Comparison of ENCODE assay signal across 12 mouse cellular contexts in genomic region chr19:5493301-5493721, GRCm38 (mm10). TPM values are rescaled to one million over a fixed set of nuclear protein-coding genes. Genes with fewer than 3 reads are reported as not detected.
A peak's percentile ranks its signal among the peaks of the same experiment; 100 is the strongest.
DNase-seq lines count a peak whose midpoint lies in the region; ATAC-seq and TF ChIP-seq lines count a peak whose summit lies in the region.
"Not testable (repeated sequence)": the region's sequence is repeated elsewhere in the genome, so short reads cannot be mapped to it uniquely, and the experiment has no call there.
"Had no signal": no experiment of that assay in that cellular context is flagged by ENCODE, and none has a peak within 500 bp of the region (broad histone marks: within the 10 kb centered on the region; RNA-seq: fewer than 3 reads in every experiment).

No protein-coding gene starts in this region.

- H3K79me2 ChIP-seq in myocyte (ENCODE audit: control insufficient read depth, insufficient read depth) = peaks cover 31% of the 10 kb centered on the region

- H3K9ac ChIP-seq in hindbrain, embryonic 15.5 days; kidney, embryonic 14.5 days (ENCODE audit: low read depth, low read length); liver, embryonic 11.5 days (ENCODE audit: low read depth, low read length): not testable (repeated sequence)

- H3K27me3 ChIP-seq in hindbrain, embryonic 15.5 days; kidney, embryonic 14.5 days (ENCODE audit: control insufficient read depth, insufficient read depth, low read length); liver, embryonic 11.5 days (replicated peaks; ENCODE audit: control insufficient read depth, insufficient read depth, low read length); myocyte (ENCODE audit: control insufficient read depth, insufficient read depth, insufficient read length): not testable (repeated sequence)

- not testable (repeated sequence) for H3K4me2 ChIP-seq in hindbrain, embryonic 15.5 days; kidney, embryonic 14.5 days (replicated peaks; ENCODE audit: low read depth, low read length); liver, embryonic 11.5 days
- H3K4me2 ChIP-seq in myocyte (ENCODE audit: low read depth) = peak overlapping the region; percentile 96

- H3K4me3 ChIP-seq in gastrocnemius, adult 2 months = peak overlapping the region; percentile 100
- 0 out of 2 replicates have a peak overlapping the region, but pooled peaks have one; percentile 1 for H3K4me3 ChIP-seq in hindbrain, embryonic 15.5 days
- H3K4me3 ChIP-seq in kidney, embryonic 14.5 days (ENCODE audit: low read length) = peak overlapping the region; percentile 8; the same call in 1 of the 2 replicates
- H3K4me3 ChIP-seq in liver, embryonic 11.5 days (ENCODE audit: low read depth, low read length) = peak overlapping the region; percentile 15; the same call in 1 of the 2 replicates
- not testable (repeated sequence) for H3K4me3 ChIP-seq in myocyte

- H3ac ChIP-seq in myocyte (ENCODE audit: control insufficient read depth, insufficient read length) = not testable (repeated sequence)

- peak; percentile 53 to 61 for DNase-seq in B cell, adult 2 months
- peak; percentile 56 for DNase-seq in adrenal gland, adult 2 months
- peak; percentile 57 for DNase-seq in cerebellum, adult 9-11 months
- DNase-seq in gastrocnemius, adult 2 months; liver, embryonic 11.5 days (ENCODE audit: low spot score): not testable (repeated sequence)

- ATAC-seq in hindbrain, embryonic 15.5 days (ENCODE audit: low FRiP score, low read depth); kidney, embryonic 14.5 days (ENCODE audit: low FRiP score, low TSS enrichment); liver, embryonic 11.5 days (replicated peaks; ENCODE audit: low FRiP score): not testable (repeated sequence)

- WGBS in hindbrain, embryonic 15.5 days = 61% methylated on average over 9 of the region's 9 CpGs
- WGBS in kidney, embryonic 14.5 days = 47% methylated on average over 9 of the region's 9 CpGs
- WGBS in liver, embryonic 11.5 days = 84% methylated on average over 9 of the region's 9 CpGs

- H3K9me3 ChIP-seq in hindbrain, embryonic 15.5 days; kidney, embryonic 14.5 days (ENCODE audit: control insufficient read depth, low read length); liver, embryonic 11.5 days (ENCODE audit: control insufficient read depth, low read length): not testable (repeated sequence)

- peaks cover 36% of the 10 kb centered on the region for H3K4me1 ChIP-seq in hindbrain, embryonic 15.5 days (replicated peaks)
- H3K4me1 ChIP-seq in kidney, embryonic 14.5 days (ENCODE audit: control insufficient read depth, insufficient read depth, low read length) = peaks cover 12% of the 10 kb centered on the region; the same call in 1 of the 2 replicates
- peaks cover 19% of the 10 kb centered on the region for H3K4me1 ChIP-seq in liver, embryonic 11.5 days (replicated peaks; ENCODE audit: control insufficient read depth, insufficient read depth, low read length)

- intact Hi-C loops in gastrocnemius, adult 2 months (cut with DNase I) = not testable (repeated sequence)

- H3K27ac ChIP-seq in gastrocnemius, adult 2 months; hindbrain, embryonic 15.5 days (replicated peaks); kidney, embryonic 14.5 days (ENCODE audit: low read depth, low read length); liver, embryonic 11.5 days (ENCODE audit: low read depth, low read length): not testable (repeated sequence)

- TF ChIP-seq CTCF in gastrocnemius, adult 2 months (IDR thresholded peaks at IDR 0.05) = not testable (repeated sequence)

- TF ChIP-seq POLR2A in myocyte (IDR thresholded peaks at IDR 0.05; ENCODE audit: insufficient read length, low read depth) = not testable (repeated sequence)

- peaks cover 51% of the 10 kb centered on the region for H3K36me3 ChIP-seq in hindbrain, embryonic 15.5 days
- peaks cover 53% of the 10 kb centered on the region for H3K36me3 ChIP-seq in kidney, embryonic 14.5 days (ENCODE audit: control insufficient read depth, insufficient read depth, low read length)
- peaks cover 52% of the 10 kb centered on the region for H3K36me3 ChIP-seq in liver, embryonic 11.5 days (ENCODE audit: control insufficient read depth, insufficient read depth, low read length)
- peaks cover 33% of the 10 kb centered on the region for H3K36me3 ChIP-seq in myocyte (ENCODE audit: control insufficient read depth, insufficient read depth)

TF ChIP-seq in myocyte, 11 proteins besides CTCF, POLR2A, EP300 and RAD21:
- peak; percentile 33 for TF ChIP-seq POLR2AphosphoS2 (IDR thresholded peaks at IDR 0.05; ENCODE audit: insufficient read length, low read depth)

RNA-seq across cellular contexts. Expression of gene Cfl1, which starts 3.1 kb away (rescaled TPM):
- 100 to 1,000 TPM; 732 to 783 TPM for total RNA-seq in adrenal gland, adult 2 months (2021)
- polyA plus RNA-seq in adrenal gland, adult 2 months (2012; rRNA removed) = 308 and 311 TPM in 2 replicates
- total RNA-seq in gastrocnemius, adult 2 months (2021) = 10 to 100 TPM; 52.8 to 72.0 TPM
- 3,340 and 3,538 TPM in 2 replicates for polyA plus RNA-seq in hindbrain, embryonic 15.5 days (2015; fragmentation: Nextera tagmentation; extraction: Ambion mirVana)
- 3,114 and 3,144 TPM in 2 replicates for polyA plus RNA-seq in kidney, embryonic 14.5 days (2014; fragmentation: Nextera tagmentation; extraction: Ambion mirVana)
- polyA plus RNA-seq in liver, embryonic 11.5 days (2014; fragmentation: Nextera tagmentation; extraction: Ambion mirVana) = 2,498 and 2,516 TPM in 2 replicates
- polyA plus RNA-seq in myocyte (2012; fragmentation: generic; extraction: Trizol) = 948 TPM

RNA-seq across cellular contexts. Expression of gene Mus81, which starts 5.1 kb away (rescaled TPM):
- total RNA-seq in adrenal gland, adult 2 months (2021) = 10 to 100 TPM; 23.2 to 24.9 TPM
- polyA plus RNA-seq in adrenal gland, adult 2 months (2012; rRNA removed) = 39.5 and 45.7 TPM in 2 replicates
- 10 to 100 TPM; 20.1 to 23.3 TPM for total RNA-seq in gastrocnemius, adult 2 months (2021)
- 49.2 TPM in 2 replicates for polyA plus RNA-seq in hindbrain, embryonic 15.5 days (2015; fragmentation: Nextera tagmentation; extraction: Ambion mirVana)
- polyA plus RNA-seq in kidney, embryonic 14.5 days (2014; fragmentation: Nextera tagmentation; extraction: Ambion mirVana) = 36.2 and 42.2 TPM in 2 replicates
- polyA plus RNA-seq in liver, embryonic 11.5 days (2014; fragmentation: Nextera tagmentation; extraction: Ambion mirVana) = 28.3 and 33.8 TPM in 2 replicates
- 66.4 TPM for polyA plus RNA-seq in myocyte (2012; fragmentation: generic; extraction: Trizol)

RNA-seq across cellular contexts. Expression of gene 1700020D05Rik, which starts 10.3 kb away (rescaled TPM):
- total RNA-seq in adrenal gland, adult 2 months (2021) = 1 to 10 TPM in 1 of 2 experiments, under 1 TPM in 1; 0.86 to 1.1 TPM
- 1.0 and 1.2 TPM in 2 replicates for polyA plus RNA-seq in adrenal gland, adult 2 months (2012; rRNA removed)
- 1 to 10 TPM in 1 of 2 experiments, under 1 TPM in 1; 0.92 to 1.6 TPM for total RNA-seq in gastrocnemius, adult 2 months (2021)
- polyA plus RNA-seq in hindbrain, embryonic 15.5 days (2015; fragmentation: Nextera tagmentation; extraction: Ambion mirVana) = 0.26 and 0.44 TPM in 2 replicates
- polyA plus RNA-seq in kidney, embryonic 14.5 days (2014; fragmentation: Nextera tagmentation; extraction: Ambion mirVana) = 0.19 TPM in 1 of 2 replicates, not detected in the other
- polyA plus RNA-seq in liver, embryonic 11.5 days (2014; fragmentation: Nextera tagmentation; extraction: Ambion mirVana) = not detected in 2 replicates
- 0.17 TPM for polyA plus RNA-seq in myocyte (2012; fragmentation: generic; extraction: Trizol)
- polyA plus RNA-seq: embryonic facial prominence, embryonic 13.5 days; forebrain, embryonic 14.5 days; heart, embryonic 11.5 days; kidney, embryonic 16.5 days had no signal

RNA-seq across cellular contexts. Expression of gene Snx32, which starts 17.0 kb away (rescaled TPM):
- 10 to 100 TPM; 12.2 to 14.1 TPM for total RNA-seq in adrenal gland, adult 2 months (2021)
- polyA plus RNA-seq in adrenal gland, adult 2 months (2012; rRNA removed) = 13.0 and 15.0 TPM in 2 replicates
- 1 to 10 TPM; 5.8 to 8.0 TPM for total RNA-seq in gastrocnemius, adult 2 months (2021)
- polyA plus RNA-seq in hindbrain, embryonic 15.5 days (2015; fragmentation: Nextera tagmentation; extraction: Ambion mirVana) = 94.6 and 99.8 TPM in 2 replicates
- 5.7 and 6.5 TPM in 2 replicates for polyA plus RNA-seq in kidney, embryonic 14.5 days (2014; fragmentation: Nextera tagmentation; extraction: Ambion mirVana)
- 7.0 and 8.3 TPM in 2 replicates for polyA plus RNA-seq in liver, embryonic 11.5 days (2014; fragmentation: Nextera tagmentation; extraction: Ambion mirVana)
- polyA plus RNA-seq in myocyte (2012; fragmentation: generic; extraction: Trizol) = 7.8 TPM

RNA-seq across cellular contexts. Expression of gene Efemp2, which starts 19.6 kb away (rescaled TPM):
- total RNA-seq in adrenal gland, adult 2 months (2021) = 100 to 1,000 TPM in 1 of 2 experiments, 10 to 100 TPM in 1; 49.7 to 107 TPM
- polyA plus RNA-seq in adrenal gland, adult 2 months (2012; rRNA removed) = 112 and 116 TPM in 2 replicates
- 1 to 10 TPM; 3.4 to 6.6 TPM for total RNA-seq in gastrocnemius, adult 2 months (2021)
- polyA plus RNA-seq in hindbrain, embryonic 15.5 days (2015; fragmentation: Nextera tagmentation; extraction: Ambion mirVana) = 38.9 and 44.9 TPM in 2 replicates
- 109 and 139 TPM in 2 replicates for polyA plus RNA-seq in kidney, embryonic 14.5 days (2014; fragmentation: Nextera tagmentation; extraction: Ambion mirVana)
- 47.8 and 55.3 TPM in 2 replicates for polyA plus RNA-seq in liver, embryonic 11.5 days (2014; fragmentation: Nextera tagmentation; extraction: Ambion mirVana)
- 81.3 TPM for polyA plus RNA-seq in myocyte (2012; fragmentation: generic; extraction: Trizol)
